Mouse (Mus musculus) thymus, adult 2 months (tissue): Measurements from ENCODE around the gene Pip4k2c. TPM values are rescaled to one million over a fixed set of nuclear protein-coding genes. Genes with fewer than 3 reads are reported as not detected.

ENCODE experiments used
- DNase-seq: peaks from one replicate; pipeline ENCODE4 v3.0.0; 2021
- H3K27ac ChIP-seq: fragments of 200-500 bp; 2 replicates; pipeline ENCODE4 v1.5.1; 2012; ENCODE audit warnings: low read length, control low read depth; ENCODE audit not compliant: control insufficient read depth, insufficient read depth
- H3K27me3 ChIP-seq: fragments of 200-500 bp; 2 replicates; pipeline ENCODE4 v1.6.1; 2012; ENCODE audit warnings: mild to moderate bottlenecking, low read length, moderate library complexity, mixed read lengths; ENCODE audit not compliant: control insufficient read depth, insufficient read depth
- H3K36me3 ChIP-seq: fragments of 200-500 bp; 2 replicates; pipeline ENCODE4 v1.6.1; 2012; ENCODE audit warnings: mild to moderate bottlenecking, low read length, moderate library complexity; ENCODE audit not compliant: control insufficient read depth, insufficient read depth
- H3K4me1 ChIP-seq: fragments of 200-500 bp; replicated peaks from 2 replicates; pipeline ENCODE4 v1.6.1; 2012; ENCODE audit warnings: low read length; ENCODE audit not compliant: control insufficient read depth, insufficient read depth
- H3K4me3 ChIP-seq: fragments of 200-500 bp; 2 replicates; pipeline ENCODE4 v1.5.1; 2012; ENCODE audit warnings: mild to moderate bottlenecking, low read length, control low read depth, moderate library complexity; ENCODE audit not compliant: control insufficient read depth, insufficient read depth
- CTCF ChIP-seq: fragments of 200-500 bp; IDR thresholded peaks from 2 replicates; pipeline ENCODE4 v1.5.1; 2012; ENCODE audit warnings: mild to moderate bottlenecking, control low read depth, low read length, moderate library complexity, borderline replicate concordance; ENCODE audit not compliant: control insufficient read depth, poor library complexity, insufficient read depth; ENCODE audit errors: extremely low read depth
- POLR2A ChIP-seq: fragments of 200-500 bp; IDR thresholded peaks from 2 replicates; pipeline ENCODE4 v1.6.1; 2012; ENCODE audit warnings: mild to moderate bottlenecking, low read length, control low read depth, moderate library complexity; ENCODE audit not compliant: control insufficient read depth, poor library complexity, insufficient read depth; ENCODE audit errors: extremely low read depth
- WGBS: fragments of 180-500 bp; shearing (Covaris S2); methylation state at CpG from one replicate; pipeline ENCODE4 v1.1.7; 2018; 5-methylcytosine and 5-hydroxymethylcytosine counted together
- polyA plus RNA-seq: library from polyadenylated mRNA; depleted of rRNA; stranded (reverse); fragments of >200 nt; gene quantifications from 2 replicates; pipeline ENCODE4 v1.2.3, GENCODE M21; 2012

Pip4k2c gene
- polyA plus RNA-seq, 1 experiment: 36.1 TPM

DNA sequence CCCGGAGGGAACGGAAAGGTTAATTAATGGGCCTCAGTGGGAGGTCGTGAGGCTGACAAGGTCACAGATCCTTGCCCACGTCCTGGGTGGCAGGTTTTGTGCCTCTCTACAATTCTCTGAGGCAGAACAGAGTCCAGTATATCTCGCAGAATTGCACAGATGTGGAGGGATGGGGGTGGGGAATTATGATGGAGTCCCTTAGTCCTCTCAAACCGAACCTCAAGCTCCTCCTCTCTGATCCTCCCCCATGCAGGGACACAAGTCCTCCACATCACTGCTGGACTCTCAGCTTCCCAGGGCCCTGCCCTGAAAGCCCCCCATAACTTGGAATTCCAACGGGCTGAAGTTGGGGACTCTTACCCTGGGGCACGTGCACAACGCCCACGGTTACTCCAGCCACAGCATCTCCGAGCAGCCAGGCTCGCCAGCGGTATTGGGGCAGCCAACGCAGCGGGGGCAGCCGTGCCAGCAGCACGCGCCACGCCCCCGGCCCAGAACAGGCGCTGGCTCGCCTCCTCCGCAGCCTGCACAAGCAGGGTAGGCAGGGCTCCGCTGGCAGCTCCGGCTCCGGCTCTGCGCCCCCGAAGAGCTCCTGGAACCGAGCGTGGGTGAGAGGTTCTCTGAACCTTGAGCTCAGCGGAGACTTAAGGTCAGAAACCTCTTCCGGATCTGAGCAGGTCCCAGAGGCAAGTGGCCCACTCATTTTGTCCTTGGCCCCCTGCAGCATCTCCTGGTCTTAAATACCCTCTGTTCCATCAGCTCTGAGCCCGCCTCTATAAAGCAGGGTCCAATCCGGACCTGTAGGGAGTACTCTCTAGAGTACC, 31.3 kb downstream of the Pip4k2c start, which contains the start of gene Slc26a10:
Slc26a10 (minus strand) TSS at position 775 of the 824 bp plus-strand sequence.
- H3K4me3 ChIP-seq: no peak within 1 kb of the TSS
- peaks cover 11% of the 10 kb centered on the region; the same call in 1 of the 2 replicates for H3K27me3 ChIP-seq
- TF ChIP-seq CTCF (no peak), POLR2A (no peak)
- 7% methylated on average over 34 of the region's 34 CpGs for WGBS
- no peak within 1 kb of the TSS for H3K27ac ChIP-seq
- H3K36me3 ChIP-seq: no peaks in the 10 kb centered on the region
- DNase-seq: no peak
- H3K4me1 ChIP-seq: peaks cover 27% of the 10 kb centered on the region

- peaks cover 11% of the 10 kb centered on the region; the same call in 1 of the 2 replicates for H3K27me3 ChIP-seq
- WGBS: 7% methylated on average over 41 of the region's 41 CpGs
- DNase-seq: no peak
- H3K4me3 ChIP-seq: no peak overlapping the region
- TF ChIP-seq POLR2A (no peak), CTCF (no peak)
- no peak overlapping the region for H3K27ac ChIP-seq
- H3K36me3 ChIP-seq: no peaks in the 10 kb centered on the region
- H3K4me1 ChIP-seq: peaks cover 27% of the 10 kb centered on the region
These were observed 32.9 kb downstream of the Pip4k2c start for GRCm38 (mm10) chr10:127178286-127179027.

DNA sequence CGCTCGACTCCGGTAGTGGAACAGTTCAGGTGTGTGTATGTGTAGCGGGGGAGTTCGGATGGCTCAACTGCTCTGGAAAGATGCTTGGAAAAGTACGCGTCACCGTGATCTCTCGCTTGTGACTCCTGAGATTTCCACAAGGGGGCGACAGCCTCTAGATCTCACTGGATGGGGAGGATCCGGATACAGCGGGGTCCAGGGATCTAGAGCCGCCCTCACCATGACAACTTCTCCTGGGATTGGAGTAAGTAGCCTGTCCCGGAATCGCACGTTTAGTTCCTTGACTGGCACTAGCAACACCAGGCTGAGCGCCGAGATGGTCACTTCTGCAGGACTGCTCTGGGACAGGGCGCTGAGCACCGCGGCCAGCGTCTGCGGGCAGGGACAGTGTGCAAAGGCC, 33.7 kb downstream of the Pip4k2c start:
- peaks cover 27% of the 10 kb centered on the region for H3K4me1 ChIP-seq
- no peaks in the 10 kb centered on the region for H3K36me3 ChIP-seq
- no peak for TF ChIP-seq POLR2A
- TF ChIP-seq CTCF: peak; percentile 79; the same call in 1 of the 2 replicates
- no peak overlapping the region for H3K4me3 ChIP-seq
- DNase-seq: peak; percentile 59
- WGBS: 2% methylated on average over 23 of the region's 23 CpGs
- peaks cover 11% of the 10 kb centered on the region; the same call in 1 of the 2 replicates for H3K27me3 ChIP-seq
- H3K27ac ChIP-seq: no peak overlapping the region

DNA sequence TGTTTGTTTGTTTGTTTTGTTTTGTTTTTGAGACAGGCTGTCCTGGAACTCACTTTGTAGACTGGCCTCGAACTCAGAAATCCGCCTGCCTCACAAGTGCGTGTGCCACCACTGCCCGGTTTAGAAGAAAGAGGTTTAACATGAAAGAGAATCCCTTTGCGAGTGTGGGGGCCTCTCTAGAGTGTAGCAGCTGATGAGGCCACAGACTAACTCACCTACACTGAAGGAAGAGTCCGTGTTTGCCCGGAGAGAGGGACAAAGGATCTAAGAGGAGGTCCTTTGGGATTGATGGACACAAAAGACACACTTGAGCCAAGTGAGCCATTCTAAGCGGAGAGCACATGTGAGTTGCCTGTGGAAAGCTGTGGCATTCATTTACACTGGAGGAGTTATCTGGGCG, 34.1 kb downstream of the Pip4k2c start:
- peaks cover 27% of the 10 kb centered on the region for H3K4me1 ChIP-seq
- peaks cover 11% of the 10 kb centered on the region; the same call in 1 of the 2 replicates for H3K27me3 ChIP-seq
- 22% methylated on average over 9 of the region's 9 CpGs for WGBS
- no peak overlapping the region for H3K27ac ChIP-seq
- H3K36me3 ChIP-seq: peaks cover 1% of the 10 kb centered on the region; the same call in 1 of the 2 replicates
- DNase-seq: no peak
- no peak for TF ChIP-seq CTCF
- TF ChIP-seq POLR2A: no peak
- no peak overlapping the region for H3K4me3 ChIP-seq

GRCm38 (mm10) chr10:127176756-127177155, 34.6 kb downstream of the Pip4k2c start:
- Histone ChIP-seq H3K4me3 (no peak overlapping the region), H3K27ac (no peak overlapping the region), H3K27me3 (peaks cover 11% of the 10 kb centered on the region; the same call in 1 of the 2 replicates), H3K4me1 (peaks cover 27% of the 10 kb centered on the region), H3K36me3 (peaks cover 6% of the 10 kb centered on the region; the same call in 1 of the 2 replicates)
- WGBS: 11% methylated on average over 7 of the region's 7 CpGs
- TF ChIP-seq CTCF (no peak), POLR2A (no peak)
- no peak for DNase-seq

DNA sequence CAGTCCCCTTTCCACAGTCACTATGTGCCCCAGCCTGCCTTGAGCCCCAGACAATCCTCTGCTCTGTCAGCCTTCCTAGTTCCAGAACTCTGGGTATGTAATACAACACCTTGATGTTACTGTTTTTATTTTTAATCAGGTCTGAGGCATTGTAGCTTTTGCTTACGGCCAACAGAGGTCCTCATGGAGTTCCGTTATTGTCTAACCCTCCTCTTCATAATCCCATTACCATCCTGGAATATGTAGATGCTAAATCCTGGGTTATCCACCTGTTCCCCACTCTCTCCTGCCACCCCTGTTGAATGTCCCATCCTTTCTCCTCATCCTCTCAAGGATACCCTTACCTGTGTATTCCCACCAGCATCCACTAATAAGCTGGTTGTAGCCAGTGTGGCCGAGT, 35.2 kb downstream of the Pip4k2c start:
- Histone ChIP-seq H3K27ac (no peak overlapping the region), H3K36me3 (peaks cover 10% of the 10 kb centered on the region; the same call in 1 of the 2 replicates), H3K27me3 (peaks cover 11% of the 10 kb centered on the region; the same call in 1 of the 2 replicates), H3K4me1 (peaks cover 27% of the 10 kb centered on the region), H3K4me3 (no peak overlapping the region)
- 44% methylated on average over 3 of the region's 3 CpGs for WGBS
- no peak for TF ChIP-seq POLR2A
- TF ChIP-seq CTCF: no peak
- no peak for DNase-seq
